Mouse (Mus musculus) cerebellum, adult 11-12 months (tissue): ENCODE measurements around the gene Primpol.
"Not testable (repeated sequence)": the region's sequence is repeated elsewhere in the genome, so short reads cannot be mapped to it uniquely, and the experiment has no call there.

Experiments used
- DNase-seq: peaks from one replicate; pipeline ENCODE4 v3.0.0; 2022

Gene Primpol

DNA sequence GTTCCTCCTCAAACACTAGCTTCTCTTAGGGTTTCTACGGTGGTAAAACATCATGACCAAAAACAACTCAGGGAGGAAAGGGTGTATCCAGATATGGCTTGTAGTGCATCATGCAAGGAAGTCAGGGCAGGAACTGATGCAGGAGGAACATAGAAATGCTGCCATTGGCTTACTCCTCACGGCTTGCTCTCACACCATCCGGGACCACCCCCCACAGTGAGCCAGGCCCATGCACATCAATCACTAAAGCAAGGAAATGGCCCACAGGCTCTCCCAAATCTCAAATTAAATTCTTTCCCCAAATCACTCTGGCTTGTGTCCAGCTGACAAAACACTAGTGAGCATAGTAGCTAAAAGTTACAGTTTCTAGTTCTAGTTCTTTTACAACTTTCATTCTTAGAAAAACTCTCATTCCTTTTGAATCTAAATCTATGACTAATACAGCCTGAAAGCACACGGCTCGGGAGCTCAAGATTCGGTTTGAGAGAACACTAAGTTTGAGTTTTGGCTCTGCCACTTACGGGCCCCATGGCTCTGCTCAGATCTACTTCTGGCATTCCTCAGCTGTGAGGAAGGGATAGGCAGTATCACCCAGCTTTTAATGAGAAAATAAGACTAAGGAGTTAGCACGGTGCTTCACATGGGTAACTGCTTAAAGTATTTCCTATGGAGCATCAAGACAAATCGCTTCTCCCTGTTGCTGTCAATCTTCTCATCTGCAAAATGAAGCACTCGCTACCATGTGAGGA, 15.9 kb downstream of the Primpol start:
- DNase-seq: no peak

- DNase-seq: no peak
These were observed 17.6 kb downstream of the Primpol start for GRCm38 (mm10) chr8:46599314-46599904.

- DNase-seq: no peak
These were observed 18.3 kb downstream of the Primpol start for GRCm38 (mm10) chr8:46598753-46599152.

GRCm38 (mm10) chr8:46598114-46598513, 18.9 kb downstream of the Primpol start:
- no peak for DNase-seq

DNA sequence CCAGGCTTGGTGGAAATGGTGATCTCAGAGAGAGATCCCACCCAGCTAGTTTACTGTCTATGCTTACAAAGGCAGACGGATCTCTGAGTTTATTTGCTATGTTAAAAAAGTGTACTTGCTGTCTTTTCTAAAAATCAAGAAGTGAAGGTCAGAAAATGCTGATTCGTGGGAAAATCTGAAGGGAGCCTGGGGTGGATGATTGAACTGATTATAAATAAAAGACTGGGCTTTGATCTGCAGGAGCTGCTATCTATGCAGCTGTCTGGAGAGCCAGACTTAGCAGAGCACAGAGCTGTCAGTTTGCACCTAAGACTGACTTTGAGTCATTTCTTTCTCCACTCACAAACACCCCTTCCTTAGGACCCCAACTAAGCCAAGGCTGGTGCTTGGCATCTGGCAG, 19.6 kb downstream of the Primpol start:
- no peak for DNase-seq

- no peak for DNase-seq
These were observed 20.5 kb downstream of the Primpol start for GRCm38 (mm10) chr8:46596530-46596929.

- no peak for DNase-seq
These were observed 21.4 kb downstream of the Primpol start for GRCm38 (mm10) chr8:46595593-46595992.

DNA sequence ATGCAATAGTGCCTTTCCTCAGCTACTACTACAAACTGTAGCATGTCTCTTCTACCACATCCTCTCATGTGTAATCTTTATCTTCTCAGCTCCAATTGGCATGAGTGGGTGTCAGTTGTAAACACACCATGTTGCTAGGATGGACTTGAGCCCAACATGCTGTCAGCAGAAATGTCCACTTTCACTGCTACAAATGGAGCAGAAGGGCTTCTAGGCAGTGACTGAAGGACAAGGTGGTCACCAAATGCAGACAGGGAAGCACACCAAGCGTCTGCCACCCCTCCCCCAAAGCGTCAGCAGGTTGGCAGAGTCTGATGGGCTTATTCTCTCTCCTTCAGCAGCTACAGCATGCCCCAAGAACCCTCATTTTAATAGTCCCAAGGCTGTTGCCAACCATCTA, 23.2 kb downstream of the Primpol start:
- DNase-seq: peak; percentile 31

DNA sequence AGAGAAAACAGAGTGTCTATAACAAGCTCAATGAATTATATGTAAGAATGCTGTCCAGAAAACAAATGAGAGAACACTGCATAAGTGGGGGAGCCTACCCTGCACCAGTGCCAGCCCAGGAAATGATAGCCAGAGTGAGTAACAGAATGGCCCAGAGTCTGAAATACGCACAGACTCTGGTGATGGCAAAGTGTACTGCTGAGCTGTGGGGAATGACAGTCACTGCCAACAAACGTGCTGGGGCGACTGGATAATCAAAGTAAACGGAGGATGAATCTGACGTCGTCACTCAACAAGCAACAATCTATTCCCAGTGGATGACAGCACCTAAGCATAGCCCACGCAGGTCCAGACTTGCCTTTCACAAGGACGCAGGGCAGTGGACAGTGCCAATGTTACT, 23.9 kb downstream of the Primpol start:
- DNase-seq: peak; percentile 12

DNA sequence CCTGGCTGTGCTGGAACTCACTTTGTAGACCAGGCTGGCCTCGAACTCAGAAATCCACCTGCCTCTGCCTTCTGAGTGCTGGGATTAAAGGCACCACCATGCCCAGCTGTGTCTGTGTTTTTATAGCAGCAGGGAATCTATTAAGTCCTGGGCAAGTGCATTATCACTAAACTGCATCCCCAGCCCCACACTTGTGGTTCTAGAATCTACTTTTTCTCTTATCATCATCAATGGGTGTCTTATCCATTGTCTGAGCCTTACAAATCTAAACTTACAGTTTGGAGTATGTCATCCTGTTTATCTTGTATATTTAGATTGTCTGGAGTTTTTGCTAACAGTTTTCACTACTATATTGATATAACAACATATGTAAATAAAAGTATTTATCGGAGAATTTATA, 28.3 kb downstream of the Primpol start:
- no peak for DNase-seq

GRCm38 (mm10) chr8:46587911-46588310, 29.1 kb downstream of the Primpol start:
- DNase-seq: no peak

- DNase-seq: no peak
These were observed 31.4 kb downstream of the Primpol start for GRCm38 (mm10) chr8:46585576-46585975.

DNA sequence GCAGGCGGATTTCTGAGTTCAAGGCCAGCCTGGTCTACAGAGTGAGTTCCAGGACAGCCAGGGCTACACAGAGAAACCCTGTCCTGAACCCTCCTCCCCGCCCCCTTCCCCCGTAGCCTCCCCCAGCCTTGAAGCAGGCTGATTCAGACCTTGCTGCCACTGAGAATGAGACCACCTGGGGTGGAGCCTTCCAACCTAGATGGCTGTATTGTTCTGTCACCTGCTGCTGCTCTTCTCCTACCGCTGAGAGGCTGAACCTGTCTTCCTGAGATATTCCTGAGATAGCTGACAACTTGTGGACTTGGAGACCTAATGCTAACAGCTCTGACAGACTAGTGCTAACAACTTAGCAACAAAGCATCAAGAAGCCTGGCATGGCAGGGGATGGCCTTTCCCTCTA, 32.7 kb downstream of the Primpol start:
- DNase-seq: not testable (repeated sequence)

- DNase-seq: no peak
These were observed 38.2 kb downstream of the Primpol start for GRCm38 (mm10) chr8:46578794-46579193.

GRCm38 (mm10) chr8:46573964-46574363, 43.0 kb downstream of the Primpol start:
- DNase-seq: no peak

GRCm38 (mm10) chr8:46573446-46573845, 43.6 kb downstream of the Primpol start:
- no peak for DNase-seq

GRCm38 (mm10) chr8:46570673-46571072, 46.3 kb downstream of the Primpol start:
- DNase-seq: no peak

DNA sequence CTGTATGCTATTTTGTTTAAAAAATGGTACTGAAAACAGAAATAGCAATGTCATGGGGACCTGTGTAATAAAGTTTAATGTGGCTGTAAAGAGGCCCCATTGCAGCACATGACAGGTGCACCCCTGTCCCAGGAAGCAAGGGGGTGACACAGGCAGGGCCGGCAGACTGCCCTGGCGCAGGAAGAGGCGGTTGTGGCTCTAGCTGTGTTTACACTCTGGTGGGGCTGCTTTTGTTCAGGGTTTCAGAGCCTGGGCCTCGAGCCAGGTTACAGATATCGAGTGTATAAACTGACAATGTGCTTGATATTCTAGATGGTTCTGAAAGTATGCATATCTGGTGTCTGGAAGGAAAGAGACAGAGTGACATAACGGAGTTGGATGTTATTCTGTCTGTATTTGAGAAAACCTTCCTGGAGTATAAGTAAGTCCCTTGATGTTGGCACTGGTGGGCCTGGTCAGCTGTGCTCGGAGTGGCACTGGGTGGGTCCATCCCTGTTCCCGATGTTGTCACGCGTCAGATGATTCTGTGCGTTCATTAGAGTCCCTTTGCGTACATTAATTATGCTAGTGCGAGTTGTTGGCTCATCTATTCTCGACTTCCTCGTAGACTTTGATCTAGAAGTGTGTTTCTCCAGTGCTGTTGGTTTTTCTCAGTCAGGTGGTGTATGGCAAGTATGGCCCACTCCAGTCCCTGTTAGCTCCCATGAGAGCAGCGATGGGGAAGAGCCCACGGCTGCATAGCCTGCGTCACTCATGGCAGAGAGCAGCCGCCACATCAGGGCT, 47.2 kb downstream of the Primpol start:
- DNase-seq: no peak

GRCm38 (mm10) chr8:46568942-46569341, 48.1 kb downstream of the Primpol start:
- no peak for DNase-seq

DNA sequence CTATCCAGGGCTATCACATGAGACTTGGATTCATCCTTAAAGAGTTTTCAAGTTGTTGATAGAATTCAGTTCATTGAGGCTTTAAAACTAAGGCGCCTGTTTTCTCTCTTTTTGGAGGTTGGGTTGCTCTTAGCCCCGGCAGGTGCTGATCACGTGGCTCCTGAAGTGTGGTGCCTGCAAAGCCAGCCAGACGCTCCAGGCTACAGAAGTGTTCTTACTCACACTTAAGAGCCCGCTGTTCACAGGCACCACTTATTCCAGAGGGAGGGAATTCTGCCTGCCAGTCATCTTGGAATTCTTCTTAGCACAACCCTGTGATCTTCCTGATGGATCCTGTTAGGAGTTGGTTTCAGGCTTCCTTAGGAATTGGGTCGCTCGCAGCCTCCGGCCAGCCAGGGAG, 49.1 kb downstream of the Primpol start:
- no peak for DNase-seq

DNA sequence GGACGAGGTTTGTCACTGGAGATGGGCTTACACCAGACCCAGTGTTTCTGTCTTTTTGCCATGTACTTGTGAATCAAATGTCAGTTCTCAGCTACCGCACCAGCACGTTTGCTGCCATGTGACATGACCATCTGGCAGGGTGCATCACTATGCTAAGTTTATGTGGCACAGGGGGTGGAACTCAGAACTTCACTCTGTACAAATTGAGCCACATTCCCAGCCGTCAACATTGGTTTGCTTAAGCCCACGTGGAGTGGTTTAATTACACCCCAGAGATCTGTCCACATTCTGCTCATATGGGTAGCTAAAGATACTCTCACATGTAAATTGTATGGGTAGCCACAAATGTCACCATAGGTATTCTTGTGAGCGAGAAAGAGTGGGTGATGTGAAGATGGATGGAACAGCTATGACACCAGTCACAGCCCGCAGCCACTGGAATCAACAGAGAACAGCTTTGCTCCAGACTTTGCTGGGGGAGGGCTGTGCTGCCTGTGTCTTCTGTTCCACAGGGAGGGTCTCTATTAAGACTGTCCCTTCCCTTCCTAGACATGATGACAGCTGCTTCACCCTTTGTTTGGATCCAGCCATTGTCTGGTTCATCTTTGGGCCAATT, 50.0 kb downstream of the Primpol start:
- DNase-seq: no peak

GRCm38 (mm10) chr8:46562333-46562732, 54.7 kb downstream of the Primpol start:
- DNase-seq: no peak

GRCm38 (mm10) chr8:46559428-46559827, 57.6 kb downstream of the Primpol start:
- DNase-seq: no peak

- DNase-seq: peak; percentile 57
These were observed 64.6 kb downstream of the Primpol start for GRCm38 (mm10) chr8:46552441-46552765.
